8 mouse cellular contexts compared by ENCODE assay signal in genomic region chr10:80937646-80938045, GRCm38 (mm10). TPM values are rescaled to one million over a fixed set of nuclear protein-coding genes. Genes with fewer than 3 reads are reported as not detected.
A peak's percentile ranks its signal among the peaks of the same experiment; 100 is the strongest.
DNase-seq lines count a peak whose midpoint lies in the region; ATAC-seq and TF ChIP-seq lines count a peak whose summit lies in the region.

No protein-coding gene starts in this region.

- intact Hi-C loops in left cerebral cortex, postnatal 4 days (cut with DNase I) = no loop called here

- H3K27ac ChIP-seq in hindbrain, embryonic 12.5 days = peak overlapping the region; percentile 52; the same call in 1 of the 2 replicates
- peak overlapping the region; percentile 89 for H3K27ac ChIP-seq in limb, embryonic 15.5 days

- H3K9ac ChIP-seq in hindbrain, embryonic 12.5 days = no peak overlapping the region
- H3K9ac ChIP-seq in limb, embryonic 15.5 days = no peak overlapping the region

- no peak for TF ChIP-seq CTCF in brain, embryonic 14.5 days (IDR thresholded peaks at IDR 0.05; ENCODE audit: borderline replicate concordance, extremely low read depth, insufficient read depth, insufficient read length)

- H3K4me3 ChIP-seq in hindbrain, embryonic 12.5 days = no peak overlapping the region
- H3K4me3 ChIP-seq in limb, embryonic 15.5 days = no peak overlapping the region

- H3K9me3 ChIP-seq in hindbrain, embryonic 12.5 days (replicated peaks) = no peaks in the 10 kb centered on the region
- H3K9me3 ChIP-seq in limb, embryonic 15.5 days = no peaks in the 10 kb centered on the region

- no peaks in the 10 kb centered on the region for H3K36me3 ChIP-seq in hindbrain, embryonic 12.5 days
- H3K36me3 ChIP-seq in limb, embryonic 15.5 days = no peaks in the 10 kb centered on the region

- no peak for ATAC-seq in hindbrain, embryonic 12.5 days (ENCODE audit: low FRiP score)
- ATAC-seq in limb, embryonic 15.5 days (ENCODE audit: insufficient number of reproducible peaks, low FRiP score, low TSS enrichment, low read depth) = no peak

- no peak for TF ChIP-seq POLR2A in brain, embryonic 14.5 days (IDR thresholded peaks at IDR 0.05; ENCODE audit: borderline replicate concordance, extremely low read depth, insufficient read depth, insufficient read length, poor library complexity, severe bottlenecking)

- H3K4me2 ChIP-seq in hindbrain, embryonic 12.5 days (replicated peaks) = no peak overlapping the region
- peak overlapping the region; percentile 21; the same call in 1 of the 2 replicates for H3K4me2 ChIP-seq in limb, embryonic 15.5 days

- DNase-seq in left cerebral cortex, postnatal 4 days = peak; percentile 86
- no peak for DNase-seq in left cerebral cortex, adult 11 months (ENCODE audit: low spot score)
- DNase-seq in brain, embryonic 14.5 days (ENCODE audit: low read depth) = peak; percentile 74
- DNase-seq in urinary bladder, postnatal 36 days (ENCODE audit: low spot score in 2 of 2) = peak; percentile 74 to 85
- DNase-seq in layer of hippocampus, adult 8-10 months (ENCODE audit: low spot score in 2 of 2) = no peak
- DNase-seq in right cerebral cortex, postnatal 10 days (ENCODE audit: low spot score in 2 of 2) = no peak

- H3K4me1 ChIP-seq in hindbrain, embryonic 12.5 days = peaks cover 75% of the 10 kb centered on the region
- H3K4me1 ChIP-seq in limb, embryonic 15.5 days = peaks cover 87% of the 10 kb centered on the region

- 30% methylated on average over 8 of the region's 8 CpGs for WGBS in hindbrain, embryonic 12.5 days
- 17% methylated on average over 8 of the region's 8 CpGs for whole genome bisulfite sequencing in limb, embryonic 15.5 days

- peaks cover 71% of the 10 kb centered on the region for H3K27me3 ChIP-seq in hindbrain, embryonic 12.5 days
- H3K27me3 ChIP-seq in limb, embryonic 15.5 days = peaks cover 6% of the 10 kb centered on the region; the same call in 1 of the 2 replicates

RNA-seq across cellular contexts. Expression of gene Gadd45b, which starts 7.8 kb away (rescaled TPM):
- total RNA-seq in left cerebral cortex, postnatal 4 days (2021) = 1 to 10 TPM; 5.3 to 6.2 TPM
- polyA plus RNA-seq in brain, embryonic 14.5 days (2012; rRNA removed) = 8.4 and 8.5 TPM in 2 replicates
- 11.8 and 15.8 TPM in 2 replicates for polyA plus RNA-seq in hindbrain, embryonic 12.5 days (2016; fragmentation: Nextera tagmentation; extraction: Ambion mirVana)
- 44.4 and 44.7 TPM in 2 replicates for polyA plus RNA-seq in limb, embryonic 15.5 days (2015; fragmentation: Nextera tagmentation; extraction: Ambion mirVana)
- total RNA-seq in layer of hippocampus, adult 8-10 months (2022) = 10 to 100 TPM; 17.4 to 22.9 (median 20.2) TPM

RNA-seq across cellular contexts. Expression of gene Lmnb2, which starts 19.6 kb away (rescaled TPM):
- total RNA-seq in left cerebral cortex, postnatal 4 days (2021) = 10 to 100 TPM; 28.5 to 35.7 TPM
- polyA plus RNA-seq in brain, embryonic 14.5 days (2012; rRNA removed) = 58.8 and 72.3 TPM in 2 replicates
- 56.8 and 57.9 TPM in 2 replicates for polyA plus RNA-seq in hindbrain, embryonic 12.5 days (2016; fragmentation: Nextera tagmentation; extraction: Ambion mirVana)
- polyA plus RNA-seq in limb, embryonic 15.5 days (2015; fragmentation: Nextera tagmentation; extraction: Ambion mirVana) = 51.6 and 58.2 TPM in 2 replicates
- 10 to 100 TPM; 17.2 to 22.9 (median 19.9) TPM for total RNA-seq in layer of hippocampus, adult 8-10 months (2022)

RNA-seq across cellular contexts. Expression of gene Timm13, which starts 36.9 kb away (rescaled TPM):
- total RNA-seq in left cerebral cortex, postnatal 4 days (2021) = 100 to 1,000 TPM; 147 TPM
- 174 and 253 TPM in 2 replicates for polyA plus RNA-seq in brain, embryonic 14.5 days (2012; rRNA removed)
- polyA plus RNA-seq in hindbrain, embryonic 12.5 days (2016; fragmentation: Nextera tagmentation; extraction: Ambion mirVana) = 271 and 305 TPM in 2 replicates
- 312 and 329 TPM in 2 replicates for polyA plus RNA-seq in limb, embryonic 15.5 days (2015; fragmentation: Nextera tagmentation; extraction: Ambion mirVana)
- 100 to 1,000 TPM; 112 to 139 (median 124) TPM for total RNA-seq in layer of hippocampus, adult 8-10 months (2022)

Comparison
In these comparisons a context has a peak if more than half of its experiments do, and no peak if none do; other contexts are left out.
1. DNase-seq: peak in left cerebral cortex, postnatal 4 days (single experiment), brain, embryonic 14.5 days (single experiment) and urinary bladder, postnatal 36 days (2 of 2); none in left cerebral cortex, adult 11 months (single experiment), layer of hippocampus, adult 8-10 months (0 of 2) and right cerebral cortex, postnatal 10 days (0 of 2).